Mouse (Mus musculus): Measurements from ENCODE around the gene Apeh. TPM values are rescaled to one million over a fixed set of nuclear protein-coding genes. Genes with fewer than 3 reads are reported as not detected.

Apeh gene
- polyA plus RNA-seq, 1 experiment from 2014 or later: 59.1 TPM

- no peak overlapping the region for H3K4me3 ChIP-seq
- no peak overlapping the region for H3K27ac ChIP-seq
- H3K9ac ChIP-seq: no peak overlapping the region
- ATAC-seq (ENCODE audit: borderline replicate concordance, extremely low read depth, low FRiP score, low TSS enrichment): no peak
- peaks cover 24% of the 10 kb centered on the region for H3K27me3 ChIP-seq
- 53% methylated on average over 43 of the region's 43 CpGs for WGBS
- no peak overlapping the region for H3K4me2 ChIP-seq
- H3K36me3 ChIP-seq: no peaks in the 10 kb centered on the region
- peaks cover 20% of the 10 kb centered on the region for H3K4me1 ChIP-seq
- H3K9me3 ChIP-seq: no peaks in the 10 kb centered on the region
Observed at GRCm38 (mm10) chr9:108115290-108116077, 21.1 kb upstream of the Apeh start.

GRCm38 (mm10) chr9:108112719-108113340 is 18.4 kb upstream of the Apeh start:
- no peak for ATAC-seq (ENCODE audit: borderline replicate concordance, extremely low read depth, low FRiP score, low TSS enrichment)
- Histone ChIP-seq H3K9me3 (no peaks in the 10 kb centered on the region), H3K27ac (no peak overlapping the region), H3K4me1 (peaks cover 12% of the 10 kb centered on the region), H3K4me2 (no peak overlapping the region), H3K36me3 (no peaks in the 10 kb centered on the region), H3K27me3 (peaks cover 26% of the 10 kb centered on the region), H3K4me3 (no peak overlapping the region), H3K9ac (no peak overlapping the region)
- WGBS: 94% methylated on average over 18 of the region's 18 CpGs

- H3K9me3 ChIP-seq: no peaks in the 10 kb centered on the region
- H3K27me3 ChIP-seq: peaks cover 26% of the 10 kb centered on the region
- H3K4me1 ChIP-seq: peaks cover 12% of the 10 kb centered on the region
- WGBS: 71% methylated on average over 17 of the region's 17 CpGs
- H3K9ac ChIP-seq: peak overlapping the region; percentile 31; the same call in 1 of the 2 replicates
- H3K27ac ChIP-seq: no peak overlapping the region; the same call in 1 of the 2 replicates
- H3K4me2 ChIP-seq: peak overlapping the region; percentile 74
- peak overlapping the region; percentile 32 for H3K4me3 ChIP-seq
- H3K36me3 ChIP-seq: no peaks in the 10 kb centered on the region
- ATAC-seq (ENCODE audit: borderline replicate concordance, extremely low read depth, low FRiP score, low TSS enrichment): no peak
Observed at GRCm38 (mm10) chr9:108111593-108112121, 17.3 kb upstream of the Apeh start.

GRCm38 (mm10) chr9:108111101-108111592 is 16.7 kb upstream of the Apeh start:
- no peak overlapping the region; the same call in 1 of the 2 replicates for H3K27ac ChIP-seq
- ATAC-seq (ENCODE audit: borderline replicate concordance, extremely low read depth, low FRiP score, low TSS enrichment): no peak
- H3K4me3 ChIP-seq: peak overlapping the region; percentile 32
- 3% methylated on average over 22 of the region's 22 CpGs for WGBS
- H3K36me3 ChIP-seq: no peaks in the 10 kb centered on the region
- peaks cover 12% of the 10 kb centered on the region for H3K4me1 ChIP-seq
- peak overlapping the region; percentile 74 for H3K4me2 ChIP-seq
- H3K9ac ChIP-seq: peak overlapping the region; percentile 31
- no peaks in the 10 kb centered on the region for H3K9me3 ChIP-seq
- peaks cover 25% of the 10 kb centered on the region for H3K27me3 ChIP-seq

GRCm38 (mm10) chr9:108110160-108110559 is 15.8 kb upstream of the Apeh start:
- peak overlapping the region; percentile 74 for H3K4me2 ChIP-seq
- H3K4me3 ChIP-seq: no peak overlapping the region; the same call in 1 of the 2 replicates
- 74% methylated on average over 16 of the region's 16 CpGs for WGBS
- peaks cover 14% of the 10 kb centered on the region for H3K4me1 ChIP-seq
- no peaks in the 10 kb centered on the region for H3K36me3 ChIP-seq
- peaks cover 15% of the 10 kb centered on the region for H3K27me3 ChIP-seq
- H3K27ac ChIP-seq: no peak overlapping the region
- H3K9ac ChIP-seq: no peak overlapping the region
- H3K9me3 ChIP-seq: no peaks in the 10 kb centered on the region
- ATAC-seq (ENCODE audit: borderline replicate concordance, extremely low read depth, low FRiP score, low TSS enrichment): no peak

- 88% methylated on average over 16 of the region's 16 CpGs for WGBS
- H3K27me3 ChIP-seq: 0 out of 2 replicates have a peak, but pooled peaks cover 8% of the 10 kb centered on the region
- no peak overlapping the region for H3K4me3 ChIP-seq
- H3K4me1 ChIP-seq: peaks cover 20% of the 10 kb centered on the region
- H3K36me3 ChIP-seq: no peaks in the 10 kb centered on the region
- H3K9me3 ChIP-seq: no peaks in the 10 kb centered on the region
- H3K4me2 ChIP-seq: no peak overlapping the region
- ATAC-seq (ENCODE audit: borderline replicate concordance, extremely low read depth, low FRiP score, low TSS enrichment): no peak
- H3K27ac ChIP-seq: no peak overlapping the region
- no peak overlapping the region for H3K9ac ChIP-seq
Observed at GRCm38 (mm10) chr9:108107867-108108266, 13.5 kb upstream of the Apeh start.

- no peak overlapping the region for H3K4me3 ChIP-seq
- 88% methylated on average over 23 of the region's 23 CpGs for WGBS
- H3K27me3 ChIP-seq: 0 out of 2 replicates have a peak, but pooled peaks cover 8% of the 10 kb centered on the region
- ATAC-seq (ENCODE audit: borderline replicate concordance, extremely low read depth, low FRiP score, low TSS enrichment): no peak
- H3K4me2 ChIP-seq: no peak overlapping the region
- H3K4me1 ChIP-seq: peaks cover 17% of the 10 kb centered on the region
- H3K36me3 ChIP-seq: no peaks in the 10 kb centered on the region
- no peaks in the 10 kb centered on the region for H3K9me3 ChIP-seq
- no peak overlapping the region for H3K9ac ChIP-seq
- no peak overlapping the region for H3K27ac ChIP-seq
Observed at GRCm38 (mm10) chr9:108106090-108106489, 11.7 kb upstream of the Apeh start.

- Histone ChIP-seq H3K4me3 (no peak overlapping the region), H3K36me3 (no peaks in the 10 kb centered on the region), H3K4me1 (peaks cover 11% of the 10 kb centered on the region), H3K27ac (no peak overlapping the region), H3K4me2 (no peak overlapping the region), H3K9ac (no peak overlapping the region), H3K27me3 (0 out of 2 replicates have a peak, but pooled peaks cover 2% of the 10 kb centered on the region), H3K9me3 (no peaks in the 10 kb centered on the region)
- 81% methylated on average over 12 of the region's 12 CpGs for whole genome bisulfite sequencing
- no peak for ATAC-seq (ENCODE audit: borderline replicate concordance, extremely low read depth, low FRiP score, low TSS enrichment)
Observed at GRCm38 (mm10) chr9:108105549-108105863, 11.1 kb upstream of the Apeh start.

- peak; percentile 52 for ATAC-seq (ENCODE audit: borderline replicate concordance, extremely low read depth, low FRiP score, low TSS enrichment)
- H3K27ac ChIP-seq: no peak overlapping the region
- H3K9ac ChIP-seq: no peak overlapping the region
- 47% methylated on average over 31 of the region's 31 CpGs for WGBS
- no peak overlapping the region for H3K4me3 ChIP-seq
- H3K36me3 ChIP-seq: no peaks in the 10 kb centered on the region
- no peak overlapping the region for H3K4me2 ChIP-seq
- no peaks in the 10 kb centered on the region for H3K27me3 ChIP-seq
- no peaks in the 10 kb centered on the region for H3K9me3 ChIP-seq
- H3K4me1 ChIP-seq: peaks cover 8% of the 10 kb centered on the region; the same call in 1 of the 2 replicates
Observed at GRCm38 (mm10) chr9:108104766-108105548, 10.6 kb upstream of the Apeh start.

GRCm38 (mm10) chr9:108099619-108100018 is 5.2 kb upstream of the Apeh start:
- ATAC-seq (ENCODE audit: borderline replicate concordance, extremely low read depth, low FRiP score, low TSS enrichment): no peak
- Histone ChIP-seq H3K36me3 (no peaks in the 10 kb centered on the region), H3K27me3 (no peaks in the 10 kb centered on the region), H3K9ac (no peak overlapping the region), H3K4me3 (no peak overlapping the region), H3K9me3 (no peaks in the 10 kb centered on the region), H3K4me1 (peaks cover 7% of the 10 kb centered on the region), H3K27ac (no peak overlapping the region), H3K4me2 (no peak overlapping the region)
- 82% methylated on average over 8 of the region's 8 CpGs for WGBS

GRCm38 (mm10) chr9:108095949-108096712 is 1.7 kb upstream of the Apeh start:
- Histone ChIP-seq H3K9ac (no peak overlapping the region), H3K36me3 (peaks cover 4% of the 10 kb centered on the region; the same call in 1 of the 2 replicates), H3K4me2 (peak overlapping the region; percentile 99; the same call in 1 of the 2 replicates), H3K27ac (no peak overlapping the region), H3K27me3 (no peaks in the 10 kb centered on the region), H3K4me3 (no peak overlapping the region), H3K4me1 (peaks cover 18% of the 10 kb centered on the region), H3K9me3 (no peaks in the 10 kb centered on the region)
- 50% methylated on average over 10 of the region's 10 CpGs for WGBS
- ATAC-seq (ENCODE audit: borderline replicate concordance, extremely low read depth, low FRiP score, low TSS enrichment): no peak
